Mouse (Mus musculus): ENCODE measurements around the gene Sfxn2.

The Sfxn2 gene

GRCm38 (mm10) chr19:46628403-46628802 is 55.2 kb downstream of the Sfxn2 start:
- 81% methylated on average over 10 of the region's 10 CpGs for WGBS

- WGBS, result 75% methylated on average over 9 of the region's 9 CpGs
Observed at GRCm38 (mm10) chr19:46629807-46630206, 56.6 kb downstream of the Sfxn2 start.

GRCm38 (mm10) chr19:46631637-46632036 is 58.5 kb downstream of the Sfxn2 start:
- 87% methylated on average over 9 of the region's 9 CpGs for WGBS

GRCm38 (mm10) chr19:46635766-46636165 is 62.6 kb downstream of the Sfxn2 start:
- 80% methylated on average over 9 of the region's 9 CpGs for WGBS

- 87% methylated on average over 6 of the region's 6 CpGs for WGBS
Observed at GRCm38 (mm10) chr19:46637598-46637997, 64.4 kb downstream of the Sfxn2 start.

- WGBS, result 87% methylated on average over 14 of the region's 14 CpGs
Observed at GRCm38 (mm10) chr19:46639496-46639895, 66.3 kb downstream of the Sfxn2 start.

GRCm38 (mm10) chr19:46640780-46641179 is 67.6 kb downstream of the Sfxn2 start:
- WGBS, result 88% methylated on average over 8 of the region's 8 CpGs

- WGBS, result 46% methylated on average over 19 of the region's 19 CpGs
Observed at GRCm38 (mm10) chr19:46641420-46642085, 68.4 kb downstream of the Sfxn2 start.

- WGBS, result 71% methylated on average over 22 of the region's 22 CpGs
Observed at GRCm38 (mm10) chr19:46642136-46642753, 69.1 kb downstream of the Sfxn2 start.

GRCm38 (mm10) chr19:46643236-46643635 is 70.1 kb downstream of the Sfxn2 start:
- 41% methylated on average over 5 of the region's 5 CpGs for WGBS

GRCm38 (mm10) chr19:46644343-46644792 is 71.2 kb downstream of the Sfxn2 start:
- WGBS, result 64% methylated on average over 10 of the region's 10 CpGs

- 35% methylated on average over 12 of the region's 12 CpGs for WGBS
Observed at GRCm38 (mm10) chr19:46644793-46645602, 71.8 kb downstream of the Sfxn2 start.

GRCm38 (mm10) chr19:46646041-46646481 is 72.9 kb downstream of the Sfxn2 start:
- WGBS, result 70% methylated on average over 12 of the region's 12 CpGs

GRCm38 (mm10) chr19:46647254-46647653 is 74.1 kb downstream of the Sfxn2 start:
- 74% methylated on average over 3 of the region's 3 CpGs for WGBS
